Mouse (Mus musculus) liver, embryonic 12.5 days (tissue): ENCODE data around the gene Ppip5k1. TPM values are rescaled to one million over a fixed set of nuclear protein-coding genes. Genes with fewer than 3 reads are reported as not detected.

ENCODE experiments used
- ATAC-seq: fragments of 200-750 bp; cut with Nextera tagmentation; 2 replicates; pipeline ENCODE4 v1.8.0; 2017; ENCODE audit warnings: moderate number of reproducible peaks, mild to moderate bottlenecking, moderate library complexity
- H3K27ac ChIP-seq: fragments of 300-500 bp; sonication (generic); 2 replicates; pipeline ENCODE4 v1.5.1; 2016; ENCODE audit warnings: mild to moderate bottlenecking
- H3K27me3 ChIP-seq: fragments of 300-500 bp; sonication (generic); replicated peaks from 2 replicates; pipeline ENCODE4 v1.6.1; 2016; ENCODE audit warnings: mild to moderate bottlenecking, moderate library complexity
- H3K36me3 ChIP-seq: fragments of 300-500 bp; sonication (generic); 2 replicates; pipeline ENCODE4 v1.6.1; 2016; ENCODE audit warnings: mild to moderate bottlenecking, moderate library complexity
- H3K4me1 ChIP-seq: fragments of 300-500 bp; sonication (generic); 2 replicates; pipeline ENCODE4 v1.6.1; 2016
- H3K4me2 ChIP-seq: fragments of 300-500 bp; sonication (generic); 2 replicates; pipeline ENCODE4 v1.6.1; 2016; ENCODE audit warnings: mild to moderate bottlenecking, moderate library complexity
- H3K4me3 ChIP-seq: fragments of 300-500 bp; sonication (generic); 2 replicates; pipeline ENCODE4 v1.5.1; 2016; ENCODE audit warnings: mild to moderate bottlenecking, moderate library complexity
- H3K9ac ChIP-seq: fragments of 300-500 bp; sonication (generic); 2 replicates; pipeline ENCODE4 v1.6.1; 2016; ENCODE audit warnings: mild to moderate bottlenecking, moderate library complexity
- H3K9me3 ChIP-seq: fragments of 300-500 bp; sonication (generic); replicated peaks from 2 replicates; pipeline ENCODE4 v1.6.1; 2016; ENCODE audit warnings: mild to moderate bottlenecking, moderate library complexity
- WGBS: fragments of 180-500 bp; shearing (Covaris S2); methylation state at CpG from one replicate; pipeline ENCODE4 v1.1.7; 2016; ENCODE audit not compliant: insufficient replicate concordance; 5-methylcytosine and 5-hydroxymethylcytosine counted together
- polyA plus RNA-seq: library from polyadenylated mRNA; unstranded; fragments of >200 nt; fragmentation: Nextera tagmentation; extraction: Ambion mirVana; gene quantifications from 2 replicates; pipeline ENCODE4 v1.2.1, GENCODE M21; 2016

Gene Ppip5k1
- polyA plus RNA-seq, 1 experiment from 2014 or later = 8.1 TPM

DNA sequence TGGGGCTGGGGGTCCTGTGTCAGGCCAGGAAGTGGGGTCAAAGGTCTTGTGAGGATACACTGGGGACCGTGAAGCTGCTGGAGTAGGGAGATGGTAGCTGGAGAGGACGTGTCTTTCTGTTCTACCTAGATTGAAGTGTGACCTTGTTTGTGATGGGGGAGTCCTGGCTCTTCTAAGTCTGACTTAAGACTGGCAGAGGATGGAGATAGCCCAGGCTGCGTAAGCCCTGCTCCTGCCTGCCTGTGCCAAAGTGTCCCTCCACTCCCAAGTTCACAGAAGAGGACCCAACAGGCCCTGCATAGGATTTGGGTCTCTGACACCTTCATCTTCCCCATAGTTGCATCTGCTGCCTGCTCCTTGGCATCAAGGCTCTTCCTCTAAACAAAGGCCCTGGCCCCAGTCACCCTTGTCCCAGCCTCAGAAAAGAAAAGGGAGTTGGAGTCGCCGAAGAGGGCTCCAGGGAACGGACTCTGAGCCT, 58.4 kb downstream of the Ppip5k1 start:
- peaks cover 27% of the 10 kb centered on the region for H3K4me1 ChIP-seq
- no peaks in the 10 kb centered on the region for H3K36me3 ChIP-seq
- peaks cover 100% of the 10 kb centered on the region for H3K27me3 ChIP-seq
- H3K27ac ChIP-seq = no peak overlapping the region
- no peak overlapping the region for H3K9ac ChIP-seq
- H3K9me3 ChIP-seq = no peaks in the 10 kb centered on the region
- H3K4me3 ChIP-seq = peak overlapping the region; percentile 18; the same call in 1 of the 2 replicates
- peak overlapping the region; percentile 45; the same call in 1 of the 2 replicates for H3K4me2 ChIP-seq
- WGBS = 17% methylated on average over 6 of the region's 6 CpGs
- no peak for ATAC-seq

DNA sequence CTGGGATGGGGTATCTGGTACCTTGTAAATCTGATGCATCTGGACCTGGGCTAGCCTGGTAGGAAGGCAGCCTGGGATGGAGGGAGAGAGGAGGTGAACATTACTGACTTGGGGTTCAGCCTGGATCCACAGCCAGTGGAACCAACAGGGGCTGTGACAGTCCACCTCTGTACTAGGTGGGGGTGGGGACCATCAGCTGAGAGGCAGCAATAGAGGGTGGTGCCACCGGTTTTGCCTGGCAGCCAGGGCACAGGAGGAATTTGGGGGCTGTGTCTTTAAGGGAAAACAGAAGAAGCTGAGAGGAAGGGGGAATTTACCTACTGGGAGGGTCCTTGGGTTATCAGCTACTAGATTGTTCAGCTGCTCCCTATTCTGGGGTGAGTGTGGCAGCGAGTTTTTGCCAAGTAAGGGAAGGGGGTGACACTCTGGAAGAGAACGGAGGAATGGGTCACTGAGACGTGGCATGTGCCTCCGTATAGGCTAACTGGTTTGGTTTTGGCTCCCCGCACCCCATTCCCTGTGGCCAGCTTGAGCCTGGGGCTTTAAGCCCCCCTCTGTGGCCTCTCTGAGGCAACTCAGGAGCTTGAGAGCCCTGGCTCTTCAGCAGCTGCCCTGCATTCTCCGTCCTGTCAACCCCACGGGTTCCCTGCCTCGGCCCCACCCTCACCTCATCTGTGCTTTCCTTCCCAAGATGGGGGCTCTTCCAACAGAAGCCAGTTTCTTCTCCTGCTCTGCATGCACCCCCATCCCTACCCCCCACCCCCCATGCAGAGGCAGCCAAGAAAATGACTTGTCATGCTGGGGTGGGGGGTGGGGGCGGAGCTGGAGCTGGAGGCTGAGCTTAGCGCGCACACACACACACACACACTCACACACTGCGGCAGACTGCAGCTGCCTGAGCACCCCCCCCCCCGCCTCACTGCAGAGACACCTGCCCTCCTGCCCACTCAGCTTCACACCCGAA, 59.3 kb downstream of the Ppip5k1 start:
- peak overlapping the region; percentile 18 for H3K4me3 ChIP-seq
- H3K36me3 ChIP-seq = no peaks in the 10 kb centered on the region
- no peak overlapping the region for H3K9ac ChIP-seq
- H3K9me3 ChIP-seq = no peaks in the 10 kb centered on the region
- H3K27ac ChIP-seq = no peak overlapping the region
- ATAC-seq = no peak; the same call in 1 of the 2 replicates
- 3% methylated on average over 11 of the region's 15 CpGs for WGBS
- H3K4me1 ChIP-seq = peaks cover 27% of the 10 kb centered on the region
- peak overlapping the region; percentile 45 for H3K4me2 ChIP-seq
- H3K27me3 ChIP-seq = peaks cover 100% of the 10 kb centered on the region

DNA sequence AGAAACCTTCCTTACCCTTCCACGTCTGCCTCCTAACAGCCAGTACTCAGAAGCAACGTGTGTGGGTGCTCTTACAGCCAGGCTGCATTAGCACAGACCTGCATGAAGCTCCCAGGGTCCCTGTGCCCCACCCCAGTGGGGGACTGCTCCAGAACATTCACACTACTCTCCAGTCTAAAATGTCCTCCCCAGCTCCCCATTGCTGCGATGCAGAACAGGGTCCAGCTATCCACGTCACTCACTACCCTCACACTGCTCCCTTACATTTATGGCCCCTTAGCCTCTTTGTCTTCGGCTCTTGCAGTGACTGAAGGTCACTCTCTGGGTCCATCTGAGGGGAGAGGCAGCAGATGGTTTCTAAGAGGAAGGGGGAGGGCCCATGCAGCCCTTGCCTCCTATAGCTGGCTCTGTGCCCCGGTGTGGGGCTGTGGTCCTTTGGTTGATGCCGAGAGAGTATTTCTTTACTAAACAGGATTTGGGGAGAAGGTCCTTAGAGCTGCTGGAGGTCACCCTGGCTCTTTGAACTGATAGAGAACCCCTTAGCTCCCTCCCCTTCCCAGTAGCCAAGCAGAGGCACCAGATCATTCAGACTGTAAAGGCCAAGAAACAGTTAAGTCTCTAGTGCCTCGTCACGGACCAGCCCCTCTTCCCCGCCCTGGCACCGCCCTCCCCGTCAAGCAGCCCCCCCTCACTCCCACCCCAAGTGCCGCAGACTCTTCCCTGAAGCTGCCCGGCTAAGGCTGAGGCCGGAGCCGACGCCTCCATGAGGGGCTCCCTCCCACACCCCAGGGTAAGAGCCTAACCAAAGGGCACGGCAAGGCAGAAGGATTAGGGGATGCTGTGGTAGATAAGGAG, 60.2 kb downstream of the Ppip5k1 start:
- 3% methylated on average over 18 of the region's 18 CpGs for WGBS
- Histone ChIP-seq H3K4me3 (peak overlapping the region; percentile 8; the same call in 1 of the 2 replicates), H3K9ac (no peak overlapping the region), H3K27me3 (peaks cover 100% of the 10 kb centered on the region), H3K4me1 (peaks cover 29% of the 10 kb centered on the region), H3K9me3 (no peaks in the 10 kb centered on the region), H3K36me3 (no peaks in the 10 kb centered on the region), H3K4me2 (peak overlapping the region; percentile 45), H3K27ac (no peak overlapping the region)
- 0 out of 2 replicates have a peak, but pooled peaks have one; percentile 20 for ATAC-seq

DNA sequence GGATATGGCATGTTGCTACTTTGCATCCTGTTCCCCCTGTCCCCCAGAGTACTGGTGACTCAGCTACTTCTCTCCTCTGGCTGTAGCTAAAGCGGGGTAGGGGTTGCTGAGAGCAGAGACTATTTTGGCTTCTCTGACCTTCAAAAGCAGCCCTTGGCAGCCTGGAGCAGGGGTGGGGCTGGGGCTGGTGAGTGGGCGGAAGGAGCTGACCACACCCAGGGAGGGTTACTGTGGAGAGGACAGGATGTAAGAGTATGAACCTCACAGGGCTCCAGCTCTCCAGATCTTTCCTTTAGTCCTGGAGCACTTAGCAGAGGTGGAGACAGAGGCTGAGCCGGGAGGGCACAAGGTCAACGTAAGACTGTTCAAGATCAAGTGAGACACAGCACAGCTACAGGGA, 61.0 kb downstream of the Ppip5k1 start:
- Histone ChIP-seq H3K4me1 (peaks cover 37% of the 10 kb centered on the region), H3K4me3 (no peak overlapping the region), H3K4me2 (peak overlapping the region; percentile 45; the same call in 1 of the 2 replicates), H3K27me3 (peaks cover 100% of the 10 kb centered on the region), H3K36me3 (no peaks in the 10 kb centered on the region), H3K9ac (no peak overlapping the region), H3K27ac (no peak overlapping the region), H3K9me3 (no peaks in the 10 kb centered on the region)
- WGBS = 11% methylated on average over 4 of the region's 4 CpGs
- ATAC-seq = no peak

DNA sequence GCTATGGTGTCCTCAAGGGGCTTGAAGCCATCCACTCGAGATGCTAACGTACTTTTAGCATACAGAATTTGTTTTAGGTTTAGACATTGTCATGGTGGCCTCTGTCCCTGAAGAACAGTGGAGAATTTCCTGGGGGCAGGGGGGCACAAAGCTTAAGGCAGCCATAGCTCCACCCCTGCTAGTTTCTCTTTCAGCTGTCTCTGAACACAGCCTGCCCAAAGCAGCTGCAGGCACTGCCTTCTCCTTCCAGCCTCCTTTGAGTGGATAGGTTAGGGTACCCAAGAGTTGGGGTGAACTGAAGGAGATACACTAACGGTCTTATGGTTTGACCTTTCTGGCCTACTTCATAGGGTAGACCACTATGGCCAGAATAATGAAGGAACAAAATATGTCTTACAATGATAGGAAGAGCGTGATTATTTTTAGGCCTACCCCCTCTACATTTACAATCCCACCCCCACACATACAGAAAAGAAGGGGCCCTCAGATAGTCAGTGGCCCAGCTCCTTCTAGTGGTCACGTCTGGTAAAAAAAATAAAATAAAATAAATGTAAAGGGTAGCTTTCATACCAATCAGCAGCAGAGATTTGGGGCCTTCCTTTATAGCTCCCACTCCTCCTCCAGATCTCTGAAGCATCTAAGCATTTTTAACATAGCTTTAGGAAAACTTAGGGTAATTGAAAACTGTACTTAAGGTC, 62.7 kb downstream of the Ppip5k1 start:
- no peak overlapping the region for H3K4me2 ChIP-seq
- H3K4me1 ChIP-seq = peaks cover 42% of the 10 kb centered on the region
- peaks cover 100% of the 10 kb centered on the region for H3K27me3 ChIP-seq
- H3K9me3 ChIP-seq = no peaks in the 10 kb centered on the region
- 48% methylated on average over 5 of the region's 5 CpGs for WGBS
- no peak for ATAC-seq
- no peak overlapping the region for H3K27ac ChIP-seq
- no peak overlapping the region for H3K9ac ChIP-seq
- H3K36me3 ChIP-seq = no peaks in the 10 kb centered on the region
- H3K4me3 ChIP-seq = no peak overlapping the region

DNA sequence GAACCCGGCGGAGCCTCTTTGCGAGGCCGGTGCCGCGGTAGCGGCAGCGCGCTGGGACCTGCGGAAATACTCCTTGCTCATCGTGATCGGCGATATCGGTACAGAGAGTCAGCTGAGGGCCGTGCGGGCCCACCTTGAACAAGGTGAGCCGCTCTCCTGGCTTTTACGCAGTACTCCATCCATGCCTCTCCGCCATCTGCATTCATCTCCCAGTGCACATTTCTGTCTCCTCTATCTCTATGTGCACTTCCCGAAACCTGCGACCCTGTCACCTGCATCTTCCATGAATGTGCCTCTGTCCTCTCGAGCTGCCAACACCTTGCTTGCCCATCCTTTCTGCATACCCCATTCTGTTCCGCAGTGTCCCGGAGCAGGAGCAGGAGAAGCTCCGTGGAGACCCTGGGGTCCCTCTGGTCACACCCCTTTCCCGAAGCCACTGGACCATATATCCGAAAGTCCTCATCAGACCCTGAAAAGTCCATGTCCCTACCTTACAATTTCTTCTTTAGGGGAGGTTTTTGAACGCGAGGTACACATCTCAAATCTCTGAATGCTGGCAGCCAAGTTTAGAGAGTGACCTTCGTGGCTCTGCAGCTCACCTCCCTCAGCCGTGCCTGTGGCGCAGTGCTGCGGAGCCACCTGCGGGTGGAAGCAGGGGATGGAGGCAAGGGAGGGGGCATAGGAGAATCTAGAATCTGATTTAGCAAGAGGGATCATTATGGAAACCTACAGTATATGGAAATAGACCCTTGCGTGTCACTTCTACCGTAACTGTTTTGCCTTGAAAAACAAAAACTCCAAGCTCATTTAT, 65.3 kb downstream of the Ppip5k1 start:
- no peaks in the 10 kb centered on the region for H3K36me3 ChIP-seq
- H3K9me3 ChIP-seq = no peaks in the 10 kb centered on the region
- peak overlapping the region; percentile 63 for H3K4me3 ChIP-seq
- WGBS = 6% methylated on average over 36 of the region's 36 CpGs
- ATAC-seq = no peak
- peak overlapping the region; percentile 93 for H3K4me2 ChIP-seq
- peaks cover 25% of the 10 kb centered on the region for H3K4me1 ChIP-seq
- peak overlapping the region; percentile 44 for H3K9ac ChIP-seq
- no peak overlapping the region for H3K27ac ChIP-seq
- peaks cover 77% of the 10 kb centered on the region for H3K27me3 ChIP-seq

DNA sequence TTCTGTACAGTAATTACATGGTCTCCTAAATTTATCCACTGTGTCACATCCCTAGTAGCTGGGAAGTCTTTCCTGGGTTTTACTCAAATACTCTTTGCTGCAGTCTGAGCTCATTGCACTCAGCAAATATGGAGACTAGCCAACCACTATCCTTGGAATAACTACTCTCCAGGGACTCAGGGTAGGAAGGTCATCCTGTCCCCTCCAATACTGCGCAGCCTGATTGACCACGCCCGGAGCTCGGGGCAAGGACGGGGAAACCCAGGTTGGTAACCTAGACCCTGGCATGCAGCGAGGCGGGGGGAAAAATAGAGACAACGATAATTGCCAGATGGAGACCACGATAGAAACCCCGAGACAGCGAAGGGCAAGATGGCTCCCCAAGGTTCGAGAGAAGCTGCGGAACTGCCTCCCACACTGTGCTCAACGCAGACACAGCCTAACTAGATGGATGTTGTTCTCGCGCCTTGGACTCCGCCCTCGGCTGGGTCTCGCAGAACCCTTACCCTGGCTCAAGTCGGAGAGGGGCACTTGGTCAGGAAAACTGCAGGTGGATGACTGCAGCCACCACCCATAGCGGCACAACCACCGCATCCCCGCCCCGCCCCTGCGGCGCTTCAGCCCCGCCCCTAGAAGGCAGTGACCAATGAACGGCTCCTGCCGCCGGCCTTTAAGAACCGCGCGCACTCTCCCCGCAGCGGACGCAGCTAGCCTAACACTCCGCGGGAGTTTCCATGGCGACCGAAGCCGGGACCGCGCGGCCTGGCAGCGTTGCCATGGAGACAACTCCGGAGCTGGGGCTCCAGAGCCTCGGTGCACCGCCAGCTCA, 66.1 kb downstream of the Ppip5k1 start, which contains the start of gene Map1a:
TSS of gene Map1a (plus strand) at position 700 of the 829 bp plus-strand sequence.
- no peak within 1 kb of the TSS for H3K27ac ChIP-seq
- WGBS = 2% methylated on average over 48 of the region's 48 CpGs
- peak; percentile 97 for ATAC-seq
- peak within 1 kb of the TSS; percentile 63 for H3K4me3 ChIP-seq
- peaks cover 69% of the 10 kb centered on the region for H3K27me3 ChIP-seq
- peak within 1 kb of the TSS; percentile 44 for H3K9ac ChIP-seq
- H3K4me1 ChIP-seq = peaks cover 17% of the 10 kb centered on the region
- H3K4me2 ChIP-seq = peak within 1 kb of the TSS; percentile 93
- H3K9me3 ChIP-seq = no peaks in the 10 kb centered on the region
- H3K36me3 ChIP-seq = no peaks in the 10 kb centered on the region

DNA sequence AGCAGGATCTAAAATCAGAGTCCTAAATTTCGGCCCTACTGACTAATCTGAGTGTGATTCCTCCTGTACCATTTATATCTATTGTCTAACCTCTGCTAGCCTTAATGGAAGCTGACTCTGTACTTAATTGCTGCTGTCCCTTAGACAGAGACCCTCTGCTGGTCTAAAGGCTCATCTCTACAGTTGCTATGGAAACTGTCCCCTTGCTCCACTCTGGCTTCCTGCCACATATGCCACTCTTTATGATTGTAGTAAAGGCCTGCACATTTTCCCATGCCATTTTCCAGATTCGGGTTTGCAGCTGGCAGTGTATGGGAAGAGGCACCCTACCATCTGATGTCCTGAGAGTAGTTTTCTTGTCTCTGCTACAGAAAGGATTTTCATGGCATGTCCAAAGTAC, 67.3 kb downstream of the Ppip5k1 start:
- H3K4me1 ChIP-seq = peaks cover 15% of the 10 kb centered on the region
- no peaks in the 10 kb centered on the region for H3K36me3 ChIP-seq
- H3K4me3 ChIP-seq = no peak overlapping the region
- WGBS = 55% methylated on average over 2 of the region's 2 CpGs
- H3K27me3 ChIP-seq = peaks cover 60% of the 10 kb centered on the region
- ATAC-seq = no peak
- no peaks in the 10 kb centered on the region for H3K9me3 ChIP-seq
- no peak overlapping the region for H3K4me2 ChIP-seq
- no peak overlapping the region for H3K27ac ChIP-seq
- no peak overlapping the region for H3K9ac ChIP-seq

DNA sequence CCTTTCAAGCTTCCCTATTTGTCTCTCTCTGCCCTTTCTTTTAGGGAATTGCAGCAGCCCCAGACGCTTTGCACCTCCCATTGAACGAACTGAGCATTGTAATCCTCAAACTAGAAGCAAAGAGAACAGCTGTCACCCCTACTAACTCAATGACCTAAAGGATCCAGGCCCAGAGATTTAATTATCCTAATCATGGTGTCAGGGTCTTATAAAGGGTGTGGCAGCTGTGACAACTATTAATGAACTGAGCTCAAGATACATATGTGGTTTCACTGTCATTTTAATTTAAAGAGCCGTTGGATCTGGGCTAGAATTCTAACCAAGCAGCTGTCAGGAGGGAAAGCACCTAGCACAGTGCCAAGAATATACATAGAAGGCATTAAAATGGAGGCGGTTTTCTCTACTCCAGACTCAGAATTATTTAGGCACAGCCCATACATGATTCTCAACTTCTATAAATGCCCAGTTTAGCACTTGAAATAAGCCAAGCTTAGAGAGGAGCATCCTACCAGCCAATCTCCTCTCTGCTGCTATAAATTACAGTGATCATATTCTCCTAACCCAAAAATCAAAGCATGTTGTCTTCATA, 83.2 kb downstream of the Ppip5k1 start:
- WGBS = 32% methylated on average over 4 of the region's 4 CpGs
- Histone ChIP-seq H3K4me1 (peaks cover 18% of the 10 kb centered on the region), H3K9me3 (no peaks in the 10 kb centered on the region), H3K4me3 (peak overlapping the region; percentile 94), H3K27ac (no peak overlapping the region), H3K36me3 (peaks cover 10% of the 10 kb centered on the region; the same call in 1 of the 2 replicates), H3K27me3 (no peaks in the 10 kb centered on the region), H3K4me2 (peak overlapping the region; percentile 82), H3K9ac (peak overlapping the region; percentile 84)
- no peak for ATAC-seq
